Mouse (Mus musculus): ENCODE measurements around the gene Cdk6. TPM values are rescaled to one million over a fixed set of nuclear protein-coding genes. Genes with fewer than 3 reads are reported as not detected.

Cdk6 gene
- 28.0 to 37.3 TPM (median 33.4 TPM) in 4 replicates for total RNA-seq (2023; ENCODE audit: inconsistent age)

DNA sequence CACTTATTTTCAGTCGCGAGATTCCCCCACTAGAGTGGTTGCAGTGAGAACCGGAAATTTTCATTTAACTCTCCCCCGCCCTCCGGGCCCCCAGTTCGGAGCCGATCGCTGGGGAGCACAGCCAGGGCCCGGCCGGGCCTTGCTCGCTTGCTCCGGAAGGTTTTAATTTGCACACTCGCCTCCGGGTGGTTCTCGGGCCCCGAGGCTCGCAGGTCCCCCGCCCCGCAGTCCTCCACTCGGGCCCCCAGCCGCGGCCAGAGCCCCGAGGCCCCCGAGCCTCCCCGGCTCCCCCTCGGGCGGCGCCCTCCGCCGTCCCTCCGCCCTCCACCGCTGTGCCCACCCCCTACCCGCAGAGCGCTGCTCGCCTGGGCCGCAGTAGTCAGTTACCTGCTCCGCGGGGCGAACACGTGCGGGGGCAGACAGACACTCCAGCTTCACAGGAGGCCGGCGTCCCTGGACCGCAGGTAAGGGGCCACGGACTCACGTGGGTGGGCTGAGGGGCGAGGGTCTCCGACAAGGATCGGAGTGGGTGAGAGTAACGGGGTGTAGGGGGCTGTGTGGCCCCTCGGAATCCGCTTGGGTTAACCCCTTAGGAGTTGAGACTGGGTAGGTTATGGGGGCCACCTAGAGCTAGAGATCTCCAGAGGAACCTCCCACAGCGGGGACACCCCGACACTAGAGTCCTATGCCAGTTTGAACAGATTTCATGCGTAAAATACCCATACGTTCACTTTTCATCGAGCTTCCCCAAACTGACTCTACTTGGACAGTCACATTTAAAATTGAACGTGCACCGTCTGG is at the start of gene Cdk6:
Gene Cdk6, plus strand, starts transcription at position 375 of the 801 bp plus-strand sequence.

GRCm38 (mm10) chr5:3543629-3544479 is 202.6 kb downstream of the Cdk6 start, which contains the start of gene Fam133b:
Gene Fam133b (plus strand): TSS chr5:3543833.

GRCm38 (mm10) chr5:3571266-3571665 is 230.0 kb downstream of the Cdk6 start, which contains the start of gene 1700109H08Rik:
Gene 1700109H08Rik (plus strand): TSS chr5:3571566.

Other genes with a start within 250 kb of the Cdk6 start
- gene Fam133b, start 202.3 kb downstream of the Cdk6 start, total RNA-seq (2023; ENCODE audit: inconsistent age): 91.7 to 104 TPM (median 96.7 TPM) in 4 replicates
- 22.6 to 30.8 TPM (median 26.6 TPM) in 4 replicates for gene 1700109H08Rik, start 230.1 kb downstream of the Cdk6 start, total RNA-seq (2023; ENCODE audit: inconsistent age)